Mouse (Mus musculus): ENCODE results near the gene Ankle1.

GRCm38 (mm10) chr8:71406099-71407015 lies 547 bp downstream of the Ankle1 start:
- TF ChIP-seq GATA1 (IDR thresholded peaks at IDR 0.05; ENCODE audit: borderline replicate concordance, low read length): no peak
- no peak for TF ChIP-seq FLI1 (IDR thresholded peaks at IDR 0.05; ENCODE audit: low read length)

Data from megakaryocyte, embryonic 14.5 days (primary cell).